Mouse (Mus musculus) cerebellum, postnatal 36 days (tissue): Measurements from ENCODE around the gene Fahd1.

Source experiments
- DNase-seq, 2 experiments: peaks; one replicate each; pipeline ENCODE4 v3.0.0; 2021 to 2022; ENCODE audit warnings: mixed read lengths in 2 of 2

Fahd1 gene

GRCm38 (mm10) chr17:24850065-24850772 is at the start of gene Fahd1:
Gene Fahd1, minus strand, starts transcription at chr17:24850364.
- DNase-seq: peak; percentile 93 to 95

DNA sequence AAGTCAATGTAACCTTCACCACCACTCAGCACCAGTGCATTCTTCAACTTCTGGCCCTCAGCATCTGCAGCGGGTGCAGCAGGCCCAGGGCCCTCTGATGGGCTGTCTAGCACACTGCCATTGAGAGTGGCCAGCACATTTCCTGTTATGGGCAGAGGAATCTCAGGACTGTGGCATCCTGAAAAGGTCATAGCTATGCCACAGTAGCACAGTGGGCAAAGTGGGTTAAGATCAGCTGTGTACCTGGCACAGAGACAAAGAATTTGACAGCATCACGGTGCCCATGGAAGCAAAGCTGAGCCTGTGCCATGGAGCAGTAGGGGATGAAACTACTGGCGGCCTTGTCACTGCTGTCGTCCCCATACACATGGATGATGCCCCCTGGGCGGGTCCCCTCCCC is 49.0 kb upstream of the Fahd1 start:
- DNase-seq: no peak

DNA sequence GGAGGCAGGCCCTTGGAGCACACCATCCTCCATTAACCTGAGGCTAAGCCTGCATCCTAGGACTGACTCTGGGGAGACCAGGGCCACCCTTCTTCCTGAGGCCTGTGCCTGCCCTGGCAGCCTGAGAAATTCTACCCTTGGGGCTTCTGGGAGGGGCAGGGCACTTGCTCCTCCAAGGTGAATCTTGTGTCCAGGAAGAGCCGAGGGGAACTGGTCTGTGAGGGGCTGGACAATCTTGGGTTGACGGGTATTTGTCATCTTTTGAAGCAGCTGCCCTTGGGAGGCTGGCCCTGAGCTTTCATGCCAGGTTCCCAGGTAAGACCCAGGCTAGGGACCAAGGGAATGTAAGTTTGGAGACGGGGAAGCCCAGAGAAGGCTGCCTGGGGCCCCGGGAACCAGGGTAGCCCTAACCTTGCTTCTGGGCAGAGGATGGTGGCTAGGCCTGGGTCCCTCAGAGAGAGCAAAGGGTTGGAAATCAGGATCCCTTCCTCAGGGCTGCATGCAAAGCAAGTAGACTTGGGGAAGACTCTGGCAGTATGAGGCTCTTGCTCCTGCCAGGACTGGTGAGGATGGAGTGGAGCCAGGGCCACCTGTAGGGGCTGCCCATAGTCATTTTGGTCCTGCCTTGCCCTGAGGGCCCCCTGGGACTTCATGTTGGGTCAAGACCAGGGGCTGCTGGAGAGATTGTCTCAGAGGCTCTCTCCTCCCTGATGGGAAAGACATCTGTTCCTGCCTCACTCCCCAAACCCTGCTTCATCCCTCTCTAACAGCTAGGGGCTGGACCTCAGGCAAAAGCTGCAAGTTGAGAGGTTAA is 48.1 kb upstream of the Fahd1 start:
- DNase-seq: no peak

DNA sequence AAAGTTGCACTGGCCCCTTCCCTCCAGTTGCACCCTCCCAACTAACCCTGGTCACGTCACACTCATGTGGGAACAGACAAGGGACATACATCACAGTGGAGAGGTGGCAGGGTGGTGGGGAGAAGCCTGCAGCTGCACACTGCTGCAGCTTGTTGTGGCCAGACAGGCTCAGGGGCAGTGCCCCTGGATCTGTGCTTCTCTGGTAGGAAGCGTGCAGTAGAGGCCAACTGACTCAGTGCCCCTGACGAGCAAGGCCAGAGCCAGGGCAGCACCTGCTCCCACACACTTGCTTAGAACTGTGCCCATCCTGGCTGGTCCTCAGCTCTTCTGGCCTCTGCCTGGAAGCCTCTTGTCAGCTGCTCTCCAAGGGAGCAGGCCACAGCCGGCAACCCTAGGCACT is 47.4 kb upstream of the Fahd1 start:
- DNase-seq: no peak

DNA sequence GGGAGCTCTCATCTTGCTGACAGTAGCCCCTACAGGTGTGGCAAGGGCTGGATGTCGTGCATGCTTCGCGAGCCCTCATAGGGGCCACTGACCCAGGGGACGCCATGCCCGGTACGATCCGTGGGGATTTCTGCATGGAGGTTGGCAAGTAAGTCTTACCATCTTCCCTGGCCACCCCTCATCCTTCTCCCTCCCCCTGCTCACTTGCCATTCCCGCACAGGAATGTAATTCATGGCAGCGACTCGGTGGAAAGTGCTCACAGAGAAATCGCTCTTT is 46.8 kb upstream of the Fahd1 start:
- DNase-seq: no peak

- peak; percentile 76 to 82 for DNase-seq
Observed at GRCm38 (mm10) chr17:24896241-24896992, 46.3 kb upstream of the Fahd1 start, which contains the start of gene Nme3. Gene Nme3, plus strand, starts transcription at chr17:24896500.

DNA sequence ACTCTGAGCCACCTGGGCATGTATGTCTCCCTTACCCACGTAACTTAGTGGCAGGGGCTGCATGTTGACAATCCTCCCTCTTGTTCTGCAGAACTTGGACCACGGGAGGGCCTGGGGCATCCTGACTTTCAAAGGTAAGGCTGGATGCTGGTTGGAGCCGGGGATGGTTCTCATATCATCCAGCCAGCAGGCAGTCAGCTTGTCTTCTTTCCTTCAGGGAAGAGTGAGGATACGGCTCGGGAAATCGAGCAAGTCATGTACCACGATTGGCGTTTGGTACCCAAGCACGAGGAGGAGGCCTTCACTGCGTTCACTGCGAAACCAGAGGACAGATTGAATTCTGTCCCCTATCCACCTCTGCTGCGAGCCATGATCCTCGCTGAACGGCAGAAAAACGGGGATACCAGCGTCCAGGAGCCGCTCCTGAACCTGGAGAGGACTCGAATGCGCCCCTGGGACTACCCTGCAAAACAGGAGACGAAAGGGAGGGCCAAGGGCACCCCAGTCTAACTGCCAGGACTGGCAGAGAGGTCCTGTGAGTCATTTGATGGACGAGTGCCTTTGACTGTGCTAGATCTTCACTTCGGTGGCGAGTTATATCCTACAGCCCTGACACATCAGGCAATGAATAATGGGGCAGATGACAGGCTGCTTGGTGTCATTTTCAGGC is 45.5 kb upstream of the Fahd1 start:
- DNase-seq: no peak

DNA sequence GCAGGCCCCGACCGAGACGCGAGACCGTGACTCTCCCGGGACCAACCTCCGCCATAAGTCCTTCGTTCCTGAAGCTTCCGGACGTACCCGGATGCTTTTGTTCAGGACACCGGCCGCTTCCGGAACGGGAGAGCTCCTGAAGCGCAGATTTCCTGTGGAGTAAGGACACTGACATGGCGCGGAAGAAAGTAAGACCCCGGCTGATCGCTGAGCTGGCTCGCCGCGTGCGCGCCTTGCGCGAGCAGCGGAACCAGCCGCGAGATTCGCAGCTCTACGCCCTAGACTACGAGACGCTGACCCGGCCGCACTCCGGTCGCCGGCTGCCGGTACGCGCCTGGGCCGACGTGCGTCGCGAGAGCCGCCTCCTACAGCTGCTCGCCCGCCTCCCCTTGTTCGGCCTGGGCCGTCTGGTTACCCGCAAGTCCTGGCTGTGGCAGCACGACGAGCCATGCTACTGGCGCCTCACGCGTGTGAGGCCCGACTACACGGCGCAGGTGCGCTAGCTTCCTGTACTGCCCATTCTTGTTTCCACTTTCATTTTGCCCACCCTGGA is 44.9 kb upstream of the Fahd1 start, which contains the start of the genes Eme2 and Mrps34:
Gene Eme2, minus strand, starts transcription at position 93 of the 553 bp plus-strand sequence.
Gene Mrps34, plus strand, starts transcription at position 122 of the 553 bp plus-strand sequence.
- DNase-seq: peak; percentile 85 to 86

GRCm38 (mm10) chr17:24894061-24894994 is 44.2 kb upstream of the Fahd1 start:
- no peak for DNase-seq

- no peak for DNase-seq
Observed at GRCm38 (mm10) chr17:24893276-24893675, 43.1 kb upstream of the Fahd1 start.

GRCm38 (mm10) chr17:24892785-24893184 is 42.6 kb upstream of the Fahd1 start:
- no peak for DNase-seq

DNA sequence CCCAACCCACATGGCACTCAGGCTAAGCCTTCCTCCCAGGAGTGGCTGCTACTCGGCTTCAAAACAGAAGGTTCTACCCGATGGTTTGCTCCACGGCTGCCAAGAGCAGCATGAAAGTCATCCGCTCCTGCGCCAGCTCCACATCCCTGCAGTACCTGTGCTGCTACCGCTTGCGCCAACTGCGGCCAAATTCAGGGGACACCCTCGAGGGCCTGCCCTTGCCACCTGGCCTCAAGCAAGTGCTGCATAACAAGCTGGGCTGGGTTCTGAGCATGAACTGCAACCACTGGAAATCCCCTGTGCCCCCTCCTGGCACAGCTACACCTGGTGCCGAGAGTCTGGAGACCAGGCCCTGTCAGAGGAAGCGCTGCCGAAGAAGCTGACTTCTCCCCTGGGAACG is 41.2 kb upstream of the Fahd1 start:
- peak; percentile 73 to 77 for DNase-seq

GRCm38 (mm10) chr17:24890151-24891092 is 40.3 kb upstream of the Fahd1 start:
- no peak for DNase-seq

DNA sequence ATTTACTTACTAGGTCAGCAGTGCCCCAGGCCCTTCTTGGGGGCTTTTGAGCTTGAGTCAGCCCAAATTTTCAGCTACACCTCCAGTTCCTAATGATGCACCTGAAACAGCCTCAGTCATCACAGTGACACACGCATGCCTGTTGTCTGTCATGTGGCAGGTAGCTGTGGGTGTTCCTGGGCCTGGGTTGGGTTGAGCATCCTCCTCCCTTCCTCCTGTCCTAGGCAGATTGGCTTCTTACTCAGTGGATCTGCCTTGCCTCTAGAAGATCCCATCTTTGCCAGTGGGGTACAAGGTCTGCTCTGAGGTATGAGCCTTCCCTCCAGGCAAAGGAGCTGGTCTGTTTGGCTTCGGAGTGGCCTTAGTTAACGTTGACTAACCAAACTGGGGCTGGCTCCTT is 38.7 kb upstream of the Fahd1 start:
- DNase-seq: no peak

DNA sequence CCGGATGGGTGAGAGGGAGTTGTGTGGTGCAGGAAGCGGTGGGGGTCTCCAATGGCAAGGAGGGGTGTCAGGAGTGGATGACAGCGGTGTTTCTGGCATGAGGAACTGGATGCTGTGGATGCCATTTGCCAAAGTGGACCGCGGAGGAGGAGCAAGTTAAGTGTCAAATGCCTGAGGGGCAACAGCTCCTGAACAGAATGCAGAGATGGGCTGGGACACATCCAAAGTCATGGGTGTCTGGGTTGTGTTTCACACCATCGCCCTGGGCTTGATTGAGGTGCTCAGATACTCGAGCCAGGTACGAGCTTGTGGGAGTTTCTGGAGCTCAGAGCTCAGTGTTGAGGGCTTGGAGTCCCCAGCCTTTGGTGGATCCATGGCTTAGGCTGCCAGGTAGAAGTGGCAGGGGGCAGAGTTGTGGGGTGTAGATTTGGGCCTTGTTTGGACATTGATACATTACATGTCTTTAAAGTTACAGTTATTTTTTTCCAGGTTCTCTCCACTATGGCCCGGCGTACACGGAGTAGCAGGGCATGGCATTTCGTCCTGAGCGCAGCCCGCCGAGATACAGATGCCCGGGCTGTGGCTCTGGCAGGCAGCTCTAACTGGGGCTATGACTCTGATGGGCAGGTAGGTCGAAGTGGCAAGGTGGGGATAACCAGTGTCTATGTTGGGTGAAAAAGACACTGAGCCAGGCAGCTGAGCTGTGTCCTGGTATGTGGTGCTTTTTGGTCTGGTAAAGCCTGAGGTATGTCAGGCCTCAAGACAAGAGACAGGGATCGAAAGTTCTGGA is 37.3 kb upstream of the Fahd1 start:
- no peak for DNase-seq

DNA sequence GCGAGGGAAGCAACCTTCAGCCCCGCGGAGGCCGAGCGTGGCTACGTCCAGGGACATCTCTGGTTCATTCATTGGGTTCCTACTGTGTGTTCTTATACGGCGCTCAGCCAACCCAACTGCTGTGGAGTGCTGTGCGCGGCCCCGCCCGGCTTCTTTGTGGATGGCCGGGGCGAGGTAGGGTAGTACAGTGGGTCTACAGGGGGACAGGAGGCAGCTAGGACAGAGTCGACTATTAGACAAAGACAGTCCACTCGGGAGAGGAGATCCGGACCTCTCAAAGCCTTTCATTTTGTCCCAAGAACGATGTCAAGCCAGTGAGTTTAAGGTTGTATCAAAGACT is 36.7 kb upstream of the Fahd1 start:
- no peak for DNase-seq

DNA sequence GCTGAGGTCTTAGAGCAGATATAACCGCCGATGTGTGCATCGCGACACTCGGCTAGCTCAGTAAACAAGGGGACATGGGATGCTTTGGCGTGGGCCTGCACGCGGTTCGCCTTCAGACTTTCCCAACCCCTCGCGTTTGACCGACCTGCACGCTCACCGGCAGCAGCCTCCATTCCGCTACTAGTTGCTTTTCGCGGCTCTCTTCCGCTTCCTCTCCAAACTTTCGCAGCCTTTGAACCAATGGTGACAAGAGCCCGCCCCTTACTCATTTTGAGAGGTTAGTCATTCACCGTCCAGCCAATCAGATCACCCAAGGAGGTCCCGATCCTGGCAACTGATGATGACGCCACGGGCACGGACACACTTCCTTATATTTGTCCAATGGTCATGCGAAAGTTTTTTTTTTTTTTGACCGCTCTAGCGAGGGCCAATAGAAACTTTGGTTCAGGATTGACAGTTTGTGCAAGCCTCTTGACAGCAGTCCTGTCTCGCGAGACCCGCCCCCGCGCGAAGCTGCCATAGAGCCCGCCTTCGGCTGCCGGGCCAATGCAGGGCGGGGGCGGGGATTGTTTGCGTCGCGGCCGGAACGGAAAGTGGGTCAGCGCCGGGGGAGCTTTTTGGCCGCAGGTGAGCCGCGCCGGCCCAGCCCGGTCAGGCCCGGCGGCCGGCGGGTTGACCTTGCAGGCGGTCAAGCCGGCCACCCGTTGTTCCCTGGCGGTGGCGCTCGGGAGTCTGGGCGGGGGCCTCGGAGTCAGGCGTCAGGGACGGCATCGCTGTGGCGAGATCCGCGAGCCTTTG is 36.2 kb upstream of the Fahd1 start, which contains the start of the genes Nubp2 and Spsb3:
Gene Nubp2, minus strand, starts transcription at position 216 of the 798 bp plus-strand sequence.
Gene Spsb3, plus strand, starts transcription at position 510 of the 798 bp plus-strand sequence.
- DNase-seq: peak; percentile 98 to 99

- DNase-seq: no peak
Observed at GRCm38 (mm10) chr17:24885356-24886133, 35.4 kb upstream of the Fahd1 start.
